Mouse (Mus musculus) cerebellum, adult 18-20 months (tissue): Measurements from ENCODE around the gene B3gnt2.

Experiments used
- DNase-seq, 2 experiments: peaks; one replicate each; pipeline ENCODE4 v3.0.0; 2021

The B3gnt2 gene

GRCm38 (mm10) chr11:22860335-22861227 is at the start of gene B3gnt2:
TSS of gene B3gnt2 (minus strand) at chr11:22860961.
- no peak for DNase-seq

- DNase-seq: no peak
These were observed 45.7 kb upstream of the B3gnt2 start for GRCm38 (mm10) chr11:22906453-22906865.

- DNase-seq: no peak
These were observed 42.2 kb upstream of the B3gnt2 start for GRCm38 (mm10) chr11:22902923-22903322.

- no peak for DNase-seq
These were observed 39.3 kb upstream of the B3gnt2 start for GRCm38 (mm10) chr11:22900041-22900440.

- no peak for DNase-seq
These were observed 36.9 kb upstream of the B3gnt2 start for GRCm38 (mm10) chr11:22897642-22898041.

DNA sequence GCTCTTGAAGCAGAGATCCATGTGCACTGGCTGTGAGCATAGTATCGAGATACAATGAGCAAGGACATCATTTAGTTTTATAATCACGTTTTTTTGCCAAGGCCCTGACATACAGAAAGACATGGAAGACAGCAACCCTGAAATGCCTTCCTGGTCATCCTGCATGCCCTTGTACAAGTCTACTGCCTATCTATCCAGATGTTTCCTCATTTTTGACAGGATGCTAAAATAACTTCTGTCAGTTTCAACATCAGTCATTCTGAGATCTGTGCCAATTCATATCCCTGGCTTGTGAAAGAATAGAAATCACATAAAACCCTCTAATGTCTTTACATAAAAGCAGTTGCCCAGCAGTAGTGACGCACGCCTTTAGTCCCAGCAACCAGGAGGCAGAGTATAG is 36.4 kb upstream of the B3gnt2 start:
- DNase-seq: no peak

- DNase-seq: no peak
These were observed 32.3 kb upstream of the B3gnt2 start for GRCm38 (mm10) chr11:22893075-22893474.

GRCm38 (mm10) chr11:22892466-22892865 is 31.7 kb upstream of the B3gnt2 start:
- no peak for DNase-seq

GRCm38 (mm10) chr11:22891876-22892275 is 31.1 kb upstream of the B3gnt2 start:
- DNase-seq: no peak

DNA sequence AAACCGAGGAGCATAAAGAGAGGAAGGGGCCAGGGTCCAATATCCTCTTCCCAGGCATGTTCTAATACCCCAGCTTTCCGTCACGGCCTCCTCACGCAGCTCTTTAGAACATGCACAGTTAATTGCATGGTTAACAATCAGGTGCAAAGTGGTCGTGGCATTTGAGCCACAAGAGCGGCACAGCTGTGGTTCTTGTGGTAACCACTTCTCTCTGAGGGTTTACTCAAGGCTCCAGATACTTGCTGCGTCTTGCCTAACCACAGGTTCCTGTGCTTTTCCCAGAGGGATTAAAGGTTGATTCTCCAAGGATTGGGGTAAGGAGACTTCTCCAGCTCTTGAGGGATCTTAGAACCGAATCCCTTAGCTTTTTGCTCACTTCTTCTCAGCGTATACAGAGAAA is 30.5 kb upstream of the B3gnt2 start:
- DNase-seq: no peak

- DNase-seq: no peak
These were observed 28.5 kb upstream of the B3gnt2 start for GRCm38 (mm10) chr11:22889224-22889623.

- DNase-seq: no peak
These were observed 26.2 kb upstream of the B3gnt2 start for GRCm38 (mm10) chr11:22886991-22887390.

DNA sequence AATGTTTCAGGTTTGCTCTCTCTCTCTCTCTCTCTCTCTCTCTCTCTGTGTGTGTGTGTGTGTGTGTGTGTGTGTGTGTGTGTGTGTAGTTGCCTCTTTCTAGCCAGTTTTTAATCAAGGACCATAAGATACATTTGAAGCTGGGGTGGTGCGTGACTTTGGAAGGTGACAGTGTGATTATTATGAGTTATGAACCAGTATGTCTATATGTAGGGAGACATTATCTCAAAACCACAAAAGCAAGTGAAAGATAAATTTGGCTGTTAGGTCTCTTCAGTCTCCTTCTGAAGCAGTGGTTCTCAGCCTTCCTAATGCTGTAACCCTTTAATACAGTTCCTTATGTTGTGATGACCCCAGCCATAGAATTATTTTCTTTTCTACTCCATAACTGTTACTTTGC is 24.6 kb upstream of the B3gnt2 start:
- DNase-seq: no peak

DNA sequence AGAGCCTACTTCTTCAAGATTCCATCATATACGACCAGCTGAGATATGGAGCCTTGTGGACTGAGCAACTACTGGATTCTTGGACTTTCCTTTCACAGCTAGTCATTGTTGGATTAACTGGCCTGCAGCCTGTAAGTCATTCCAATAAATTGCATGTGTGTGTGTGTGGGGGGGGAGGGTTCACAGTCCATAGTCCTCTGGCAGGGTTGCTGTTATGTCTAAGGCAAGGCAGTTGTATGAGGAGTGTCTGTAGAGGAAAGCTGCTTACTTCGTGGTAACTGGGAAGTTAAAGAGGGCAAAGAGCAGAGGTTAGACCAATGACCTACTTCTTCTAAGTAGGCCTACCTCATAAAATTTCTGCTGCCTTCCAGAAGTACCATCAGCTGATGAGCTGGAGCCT is 22.9 kb upstream of the B3gnt2 start:
- no peak for DNase-seq

GRCm38 (mm10) chr11:22882926-22883325 is 22.2 kb upstream of the B3gnt2 start:
- no peak for DNase-seq

GRCm38 (mm10) chr11:22880383-22881172 is 19.8 kb upstream of the B3gnt2 start:
- DNase-seq: no peak

DNA sequence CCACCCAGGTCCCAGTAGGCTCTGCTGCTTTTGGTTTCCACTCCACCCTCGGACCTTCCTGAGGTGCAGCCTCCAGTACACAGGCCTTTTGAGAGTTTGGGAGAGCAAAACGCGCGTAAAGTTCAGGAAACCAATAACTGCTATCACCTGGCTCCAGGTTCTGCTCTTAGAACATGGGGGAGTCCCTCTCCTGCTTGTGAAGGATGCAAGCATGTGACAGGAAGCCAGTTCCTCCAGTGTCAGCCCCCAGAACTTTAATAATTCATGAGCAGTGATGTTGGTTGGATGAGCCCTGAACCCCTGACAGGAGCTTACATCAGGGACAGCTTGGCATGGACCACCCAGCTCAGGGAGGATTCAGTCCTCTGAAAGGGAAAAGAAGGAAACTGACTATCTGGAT is 18.9 kb upstream of the B3gnt2 start:
- DNase-seq: no peak

- no peak for DNase-seq
These were observed 16.0 kb upstream of the B3gnt2 start for GRCm38 (mm10) chr11:22876680-22877330.

- DNase-seq: no peak
These were observed 14.5 kb upstream of the B3gnt2 start for GRCm38 (mm10) chr11:22875279-22875678.

GRCm38 (mm10) chr11:22874747-22875146 is 14.0 kb upstream of the B3gnt2 start:
- DNase-seq: no peak

DNA sequence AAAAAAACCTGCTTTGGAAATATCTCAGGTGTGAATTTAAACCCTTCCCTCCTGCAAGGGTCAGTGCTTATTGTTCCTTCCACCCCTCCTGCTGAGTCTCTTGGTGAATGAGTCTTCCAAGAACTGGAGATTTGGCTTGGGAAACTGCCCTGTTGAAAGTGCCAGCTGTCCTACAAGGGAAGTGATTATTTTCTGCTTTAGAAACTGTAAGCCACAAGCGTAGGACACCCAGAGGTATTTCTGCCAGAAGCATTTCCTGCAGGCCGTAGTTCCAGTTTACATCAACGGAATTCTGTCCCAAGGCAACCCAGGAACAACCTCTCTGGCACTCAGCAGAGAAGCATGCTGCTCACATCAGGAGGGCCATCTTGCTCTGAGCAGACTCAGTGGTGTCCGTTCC is 12.6 kb upstream of the B3gnt2 start:
- DNase-seq: peak; percentile 31 to 32

DNA sequence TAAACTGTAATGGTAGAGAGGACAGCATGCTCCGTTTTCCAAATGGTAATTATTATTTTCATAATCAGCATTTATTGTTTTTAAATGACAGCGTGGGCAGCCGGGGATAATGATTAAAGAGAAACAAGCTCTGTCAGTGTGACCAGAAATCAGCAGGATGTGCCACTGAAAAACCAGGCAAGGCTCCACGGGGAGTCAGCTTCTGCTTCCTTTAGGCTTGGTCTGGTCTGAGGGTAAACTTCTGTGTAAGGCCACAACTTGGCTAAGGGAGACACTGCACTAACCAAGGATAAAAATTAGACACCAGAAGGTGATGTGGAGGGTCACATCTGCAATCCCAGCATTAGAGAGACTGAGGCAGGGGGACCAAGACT is 11.5 kb upstream of the B3gnt2 start:
- no peak for DNase-seq

- no peak for DNase-seq
These were observed 11.0 kb upstream of the B3gnt2 start for GRCm38 (mm10) chr11:22871628-22872306.
